Mouse (Mus musculus): ENCODE measurements around the gene S100a3. TPM values are rescaled to one million over a fixed set of nuclear protein-coding genes. Genes with fewer than 3 reads are reported as not detected.

S100a3 gene
- total and polyA plus RNA-seq, 3 experiments, result not detected

GRCm38 (mm10) chr3:90598212-90598611 lies 37.8 kb downstream of the S100a3 start:
- Histone ChIP-seq H3K27ac (ENCODE audit: insufficient read depth, low read depth) (no peak overlapping the region), H3K4me2 (ENCODE audit: insufficient read depth, low read depth, poor library complexity, severe bottlenecking) (no peak overlapping the region), H3K79me2 (replicated peaks; ENCODE audit: control insufficient read depth, extremely low read depth, insufficient read depth, poor library complexity, severe bottlenecking) (no peaks in the 10 kb centered on the region), H3K36me3 (replicated peaks in 1 of 2; ENCODE audit: control insufficient read depth in 1 of 2, insufficient read depth in 1 of 2, low read length in 1 of 2) (no peaks in the 10 kb centered on the region), H3K9me3 (replicated peaks; ENCODE audit: low read length) (peaks cover 7% of the 10 kb centered on the region), H3K9ac (ENCODE audit: insufficient read depth, low read depth) (no peak overlapping the region), H3K4me3 (replicated peaks in 1 of 3; ENCODE audit: low read depth in 2 of 3, low read length in 2 of 3, poor library complexity in 1 of 3) (no peak overlapping the region), H3K4me1 (ENCODE audit: control insufficient read depth in 1 of 2, insufficient read depth in 2 of 2) (peaks cover 2 to 6% of the 10 kb centered on the region in 2 experiments; a peak in 3 of 4 replicates), H3K27me3 (replicated peaks) (no peaks in the 10 kb centered on the region)
- TF ChIP-seq ZNF384 (IDR thresholded peaks at IDR 0.05; ENCODE audit: low read depth, low read length) (no peak), JUN (IDR thresholded peaks at IDR 0.05; ENCODE audit: insufficient read depth, low read depth, low read length) (no peak), NRF1 (IDR thresholded peaks at IDR 0.05; ENCODE audit: low read depth, low read length) (no peak), USF2 (conservative IDR thresholded peaks at IDR 0.05; ENCODE audit: low read depth, low read length) (no peak), MAFK (IDR thresholded peaks at IDR 0.05; ENCODE audit: insufficient replicate concordance, low read length) (no peak), ELF1 (IDR thresholded peaks at IDR 0.05; ENCODE audit: low read depth, low read length) (no peak), PAX5 (IDR thresholded peaks at IDR 0.05; ENCODE audit: low read length) (no peak), MAX (IDR thresholded peaks at IDR 0.05; ENCODE audit: low read length) (no peak)
- in situ Hi-C loops (cut with MboI; ENCODE audit: low pct_ligation_motif_present, low pct_unique_long_range_greater_than_20kb, low sequenced_read_pairs), result no loop called here
- no peak for DNase-seq (ENCODE audit: extremely low read depth)
- dilution Hi-C loops (cut with MboI; ENCODE audit: extremely low pct_ligation_motif_present, extremely low pct_unique_long_range_greater_than_20kb, low sequenced_read_pairs), result no loop called here

- Histone ChIP-seq H3K9ac (ENCODE audit: insufficient read depth, low read depth) (no peak overlapping the region), H3K36me3 (replicated peaks in 1 of 2; ENCODE audit: control insufficient read depth in 1 of 2, insufficient read depth in 1 of 2, low read length in 1 of 2) (no peaks in the 10 kb centered on the region), H3K4me3 (replicated peaks in 1 of 3; ENCODE audit: low read depth in 2 of 3, low read length in 2 of 3, poor library complexity in 1 of 3) (no peak overlapping the region), H3K4me1 (ENCODE audit: control insufficient read depth in 1 of 2, insufficient read depth in 2 of 2) (peaks cover 6 to 7% of the 10 kb centered on the region in 2 experiments), H3K9me3 (replicated peaks; ENCODE audit: low read length) (peaks cover under 1% of the 10 kb centered on the region), H3K27me3 (replicated peaks) (no peaks in the 10 kb centered on the region), H3K27ac (ENCODE audit: insufficient read depth, low read depth) (no peak overlapping the region), H3K79me2 (replicated peaks; ENCODE audit: control insufficient read depth, extremely low read depth, insufficient read depth, poor library complexity, severe bottlenecking) (no peaks in the 10 kb centered on the region), H3K4me2 (ENCODE audit: insufficient read depth, low read depth, poor library complexity, severe bottlenecking) (no peak overlapping the region)
- in situ Hi-C loops (cut with MboI; ENCODE audit: low pct_ligation_motif_present, low pct_unique_long_range_greater_than_20kb, low sequenced_read_pairs) (no loop called here), dilution Hi-C loops (cut with MboI; ENCODE audit: extremely low pct_ligation_motif_present, extremely low pct_unique_long_range_greater_than_20kb, low sequenced_read_pairs) (no loop called here)
- TF ChIP-seq POLR2A (IDR thresholded peaks at IDR 0.05; ENCODE audit: low read depth, low read length) (no peak), UBTF (IDR thresholded peaks at IDR 0.05; ENCODE audit: low read depth, low read length) (no peak), NELFE (IDR thresholded peaks at IDR 0.05; ENCODE audit: low read depth, low read length) (no peak), ZNF384 (IDR thresholded peaks at IDR 0.05; ENCODE audit: low read depth, low read length) (no peak)
- no peak for DNase-seq (ENCODE audit: extremely low read depth)
These were observed 39.0 kb downstream of the S100a3 start for GRCm38 (mm10) chr3:90599401-90599800.

GRCm38 (mm10) chr3:90600036-90600435 lies 39.7 kb downstream of the S100a3 start:
- Histone ChIP-seq H3K36me3 (replicated peaks in 1 of 2; ENCODE audit: control insufficient read depth in 1 of 2, insufficient read depth in 1 of 2, low read length in 1 of 2) (no peaks in the 10 kb centered on the region), H3K9ac (ENCODE audit: insufficient read depth, low read depth) (no peak overlapping the region), H3K4me1 (ENCODE audit: control insufficient read depth in 1 of 2, insufficient read depth in 2 of 2) (peaks cover 6 to 7% of the 10 kb centered on the region in 2 experiments), H3K27me3 (replicated peaks) (no peaks in the 10 kb centered on the region), H3K9me3 (replicated peaks; ENCODE audit: low read length) (no peaks in the 10 kb centered on the region), H3K27ac (ENCODE audit: insufficient read depth, low read depth) (no peak overlapping the region), H3K4me2 (ENCODE audit: insufficient read depth, low read depth, poor library complexity, severe bottlenecking) (no peak overlapping the region), H3K4me3 (replicated peaks in 1 of 3; ENCODE audit: low read depth in 2 of 3, low read length in 2 of 3, poor library complexity in 1 of 3) (no peak overlapping the region), H3K79me2 (replicated peaks; ENCODE audit: control insufficient read depth, extremely low read depth, insufficient read depth, poor library complexity, severe bottlenecking) (no peaks in the 10 kb centered on the region)
- TF ChIP-seq SMC3 (IDR thresholded peaks at IDR 0.05; ENCODE audit: low read depth, low read length) (no peak), CHD1 (IDR thresholded peaks at IDR 0.05; ENCODE audit: low read depth, low read length) (no peak), TCF12 (IDR thresholded peaks at IDR 0.05; ENCODE audit: low read depth, low read length) (no peak), RAD21 (IDR thresholded peaks at IDR 0.05; ENCODE audit: low read depth, low read length) (no peak)
- dilution Hi-C loops (cut with MboI; ENCODE audit: extremely low pct_ligation_motif_present, extremely low pct_unique_long_range_greater_than_20kb, low sequenced_read_pairs), result no loop called here
- no peak for DNase-seq (ENCODE audit: extremely low read depth)
- in situ Hi-C loops (cut with MboI; ENCODE audit: low pct_ligation_motif_present, low pct_unique_long_range_greater_than_20kb, low sequenced_read_pairs), result no loop called here
